Mouse (Mus musculus): ENCODE measurements at regions not wholly inside any gene's neighbourhood (a gene's known extent, or its start where the extent isn't known, plus 50 kb on each side); places are given as distances from the start of the nearest gene placed in this dataset.

GRCm38 (mm10) chr9:60988113-60988512 is 193.8 kb downstream of the Uaca start:
- Histone ChIP-seq H3K36me3 (ENCODE audit: control insufficient read depth, insufficient read depth, low read length) (no peaks in the 10 kb centered on the region), H3K27me3 (ENCODE audit: control insufficient read depth, insufficient read depth, low read length) (no peaks in the 10 kb centered on the region), H3K4me3 (ENCODE audit: low read depth, low read length) (no peak overlapping the region), H3K27ac (ENCODE audit: low read depth, low read length) (no peak overlapping the region), H3K4me1 (ENCODE audit: control insufficient read depth, insufficient read depth, low read length) (peaks cover 3% of the 10 kb centered on the region), H3K4me2 (no peak overlapping the region), H3K9me3 (replicated peaks; ENCODE audit: control insufficient read depth, low read length) (no peaks in the 10 kb centered on the region), H3K9ac (ENCODE audit: low read depth, low read length) (no peak overlapping the region)
- WGBS (ENCODE audit: insufficient replicate concordance), result 46% methylated on average over 4 of the region's 4 CpGs
- ATAC-seq (replicated peaks; ENCODE audit: insufficient number of reproducible peaks, low FRiP score, low TSS enrichment), result no peak

DNA sequence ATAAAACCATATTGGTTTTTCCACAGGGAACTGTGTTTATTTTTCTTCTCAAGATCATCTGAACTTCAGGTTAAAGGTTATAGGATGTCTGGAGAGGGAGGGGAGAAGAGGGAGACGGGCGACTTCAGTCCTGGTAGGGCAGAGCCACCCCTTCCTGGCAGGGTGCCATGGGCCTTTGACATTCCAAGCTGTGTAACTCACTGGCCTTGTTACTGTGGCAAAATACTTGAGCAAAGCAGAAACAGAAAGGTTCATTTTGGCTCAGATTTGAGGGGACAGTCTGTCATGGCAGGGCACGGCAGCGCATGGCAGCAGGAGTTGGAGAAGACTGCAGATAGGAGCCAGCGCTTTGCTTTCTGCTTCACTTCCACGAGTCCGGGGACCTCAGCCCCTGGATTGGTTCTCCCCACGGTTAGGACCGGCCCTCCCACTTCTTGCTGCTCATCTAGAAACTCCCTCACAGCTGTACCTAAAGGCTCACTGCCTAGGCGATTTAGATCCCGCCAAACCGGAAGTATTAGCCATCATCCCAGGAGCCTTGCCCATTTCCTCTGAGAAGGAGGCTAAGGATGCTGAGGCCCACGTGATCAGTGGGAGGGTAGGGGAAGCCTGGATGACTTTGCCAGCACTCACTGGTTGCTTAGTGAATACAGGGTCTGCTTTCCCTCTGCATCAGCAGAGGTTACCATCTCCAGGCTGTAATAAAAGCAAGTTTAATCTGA is 195.5 kb downstream of the Uaca start:
- WGBS (ENCODE audit: insufficient replicate concordance), result 34% methylated on average over 13 of the region's 13 CpGs
- H3K36me3 ChIP-seq (ENCODE audit: control insufficient read depth, insufficient read depth, low read length), result no peaks in the 10 kb centered on the region
- H3K27me3 ChIP-seq (ENCODE audit: control insufficient read depth, insufficient read depth, low read length), result no peaks in the 10 kb centered on the region
- H3K4me1 ChIP-seq (ENCODE audit: control insufficient read depth, insufficient read depth, low read length), result peaks cover 3% of the 10 kb centered on the region
- no peak overlapping the region for H3K27ac ChIP-seq (ENCODE audit: low read depth, low read length)
- no peak overlapping the region for H3K9ac ChIP-seq (ENCODE audit: low read depth, low read length)
- peak overlapping the region; percentile 17; the same call in 1 of the 2 replicates for H3K4me2 ChIP-seq
- no peak overlapping the region for H3K4me3 ChIP-seq (ENCODE audit: low read depth, low read length)
- H3K9me3 ChIP-seq (replicated peaks; ENCODE audit: control insufficient read depth, low read length), result no peaks in the 10 kb centered on the region
- ATAC-seq (replicated peaks; ENCODE audit: insufficient number of reproducible peaks, low FRiP score, low TSS enrichment), result no peak

GRCm38 (mm10) chr9:60991509-60991908 is 197.2 kb downstream of the Uaca start:
- no peak for ATAC-seq (replicated peaks; ENCODE audit: insufficient number of reproducible peaks, low FRiP score, low TSS enrichment)
- Histone ChIP-seq H3K9me3 (replicated peaks; ENCODE audit: control insufficient read depth, low read length) (no peaks in the 10 kb centered on the region), H3K4me3 (ENCODE audit: low read depth, low read length) (no peak overlapping the region), H3K9ac (ENCODE audit: low read depth, low read length) (no peak overlapping the region), H3K4me1 (ENCODE audit: control insufficient read depth, insufficient read depth, low read length) (peaks cover 8% of the 10 kb centered on the region), H3K36me3 (ENCODE audit: control insufficient read depth, insufficient read depth, low read length) (no peaks in the 10 kb centered on the region), H3K4me2 (no peak overlapping the region), H3K27ac (ENCODE audit: low read depth, low read length) (no peak overlapping the region), H3K27me3 (ENCODE audit: control insufficient read depth, insufficient read depth, low read length) (peaks cover 2% of the 10 kb centered on the region; the same call in 1 of the 2 replicates)
- 54% methylated on average over 5 of the region's 5 CpGs for WGBS (ENCODE audit: insufficient replicate concordance)

- H3K4me2 ChIP-seq, result no peak overlapping the region
- ATAC-seq (replicated peaks; ENCODE audit: insufficient number of reproducible peaks, low FRiP score, low TSS enrichment), result no peak
Measured at GRCm38 (mm10) chr9:60993661-60994060, 199.3 kb downstream of the Uaca start.

GRCm38 (mm10) chr9:60995096-60995495 is 200.8 kb downstream of the Uaca start:
- no peak overlapping the region for H3K27ac ChIP-seq (ENCODE audit: low read depth, low read length)
- H3K9me3 ChIP-seq (replicated peaks; ENCODE audit: control insufficient read depth, low read length), result no peaks in the 10 kb centered on the region
- H3K4me3 ChIP-seq (ENCODE audit: low read depth, low read length), result no peak overlapping the region
- no peak overlapping the region for H3K4me2 ChIP-seq
- peaks cover 5% of the 10 kb centered on the region for H3K4me1 ChIP-seq (ENCODE audit: control insufficient read depth, insufficient read depth, low read length)
- no peak overlapping the region for H3K9ac ChIP-seq (ENCODE audit: low read depth, low read length)
- H3K36me3 ChIP-seq (ENCODE audit: control insufficient read depth, insufficient read depth, low read length), result no peaks in the 10 kb centered on the region
- peaks cover 5% of the 10 kb centered on the region; the same call in 1 of the 2 replicates for H3K27me3 ChIP-seq (ENCODE audit: control insufficient read depth, insufficient read depth, low read length)
- WGBS (ENCODE audit: insufficient replicate concordance), result 43% methylated on average over 6 of the region's 6 CpGs
- no peak for ATAC-seq (replicated peaks; ENCODE audit: insufficient number of reproducible peaks, low FRiP score, low TSS enrichment)

More at GRCm38 (mm10) chr9:60993661-60994060, 199.3 kb downstream of the Uaca start:
- no peaks in the 10 kb centered on the region for H3K36me3 ChIP-seq (ENCODE audit: control insufficient read depth, insufficient read depth, low read length)
- peaks cover 8% of the 10 kb centered on the region for H3K4me1 ChIP-seq (ENCODE audit: control insufficient read depth, insufficient read depth, low read length)
- peaks cover 5% of the 10 kb centered on the region; the same call in 1 of the 2 replicates for H3K27me3 ChIP-seq (ENCODE audit: control insufficient read depth, insufficient read depth, low read length)
- no peaks in the 10 kb centered on the region for H3K9me3 ChIP-seq (replicated peaks; ENCODE audit: control insufficient read depth, low read length)
- H3K4me3 ChIP-seq (ENCODE audit: low read depth, low read length), result no peak overlapping the region
- H3K9ac ChIP-seq (ENCODE audit: low read depth, low read length), result no peak overlapping the region
- 80% methylated on average over 8 of the region's 8 CpGs for WGBS (ENCODE audit: insufficient replicate concordance)
- no peak overlapping the region for H3K27ac ChIP-seq (ENCODE audit: low read depth, low read length)

- WGBS (ENCODE audit: insufficient replicate concordance), result 75% methylated on average over 3 of the region's 3 CpGs
Measured at GRCm38 (mm10) chr9:60998086-60998785, 203.9 kb downstream of the Uaca start.

DNA sequence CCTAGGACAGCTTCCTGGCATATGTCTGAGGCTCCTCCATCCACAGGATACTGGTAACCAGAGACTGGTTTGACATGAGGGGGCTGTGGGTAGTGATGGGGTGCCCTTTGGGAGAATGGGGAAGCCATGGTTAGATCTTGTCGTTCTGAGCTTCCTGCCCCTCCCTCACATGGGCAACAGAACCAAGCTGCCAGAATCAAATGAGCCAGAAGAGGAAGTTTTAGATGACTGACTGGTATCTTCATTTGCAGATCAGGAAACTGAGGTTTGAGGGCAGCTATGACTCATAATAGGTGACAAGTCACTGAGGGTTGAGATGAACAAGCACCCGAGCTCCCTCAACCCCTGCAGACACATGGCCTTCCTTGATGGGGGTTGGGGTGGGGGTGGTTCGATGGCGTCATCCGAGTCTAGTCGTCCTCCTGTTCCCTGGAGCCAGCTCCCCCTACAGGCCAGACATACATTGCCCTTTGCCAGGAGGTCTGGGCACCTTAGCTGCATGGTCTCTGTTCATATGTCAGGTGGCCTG is 204.7 kb downstream of the Uaca start:
- WGBS (ENCODE audit: insufficient replicate concordance), result 41% methylated on average over 6 of the region's 6 CpGs
- no peak for ATAC-seq (replicated peaks; ENCODE audit: insufficient number of reproducible peaks, low FRiP score, low TSS enrichment)
- Histone ChIP-seq H3K36me3 (ENCODE audit: control insufficient read depth, insufficient read depth, low read length) (no peaks in the 10 kb centered on the region), H3K4me3 (ENCODE audit: low read depth, low read length) (no peak overlapping the region), H3K4me1 (ENCODE audit: control insufficient read depth, insufficient read depth, low read length) (peaks cover 5% of the 10 kb centered on the region), H3K9me3 (replicated peaks; ENCODE audit: control insufficient read depth, low read length) (no peaks in the 10 kb centered on the region), H3K27me3 (ENCODE audit: control insufficient read depth, insufficient read depth, low read length) (peaks cover 5% of the 10 kb centered on the region; the same call in 1 of the 2 replicates), H3K9ac (ENCODE audit: low read depth, low read length) (no peak overlapping the region), H3K27ac (ENCODE audit: low read depth, low read length) (no peak overlapping the region), H3K4me2 (no peak overlapping the region)

More at GRCm38 (mm10) chr9:60998086-60998785, 203.9 kb downstream of the Uaca start:
- Histone ChIP-seq H3K27me3 (ENCODE audit: control insufficient read depth, insufficient read depth, low read length) (peaks cover 5% of the 10 kb centered on the region; the same call in 1 of the 2 replicates), H3K9ac (ENCODE audit: low read depth, low read length) (no peak overlapping the region), H3K9me3 (replicated peaks; ENCODE audit: control insufficient read depth, low read length) (no peaks in the 10 kb centered on the region), H3K4me2 (no peak overlapping the region), H3K36me3 (ENCODE audit: control insufficient read depth, insufficient read depth, low read length) (no peaks in the 10 kb centered on the region), H3K4me3 (ENCODE audit: low read depth, low read length) (no peak overlapping the region), H3K27ac (ENCODE audit: low read depth, low read length) (no peak overlapping the region), H3K4me1 (ENCODE audit: control insufficient read depth, insufficient read depth, low read length) (peaks cover 5% of the 10 kb centered on the region)
- no peak for ATAC-seq (replicated peaks; ENCODE audit: insufficient number of reproducible peaks, low FRiP score, low TSS enrichment)

GRCm38 (mm10) chr9:61000232-61000631 is 205.9 kb downstream of the Uaca start:
- Histone ChIP-seq H3K4me1 (ENCODE audit: control insufficient read depth, insufficient read depth, low read length) (peaks cover 3% of the 10 kb centered on the region), H3K4me2 (no peak overlapping the region), H3K9me3 (replicated peaks; ENCODE audit: control insufficient read depth, low read length) (no peaks in the 10 kb centered on the region), H3K27me3 (ENCODE audit: control insufficient read depth, insufficient read depth, low read length) (peaks cover 7% of the 10 kb centered on the region; the same call in 1 of the 2 replicates), H3K9ac (ENCODE audit: low read depth, low read length) (no peak overlapping the region), H3K27ac (ENCODE audit: low read depth, low read length) (no peak overlapping the region), H3K36me3 (ENCODE audit: control insufficient read depth, insufficient read depth, low read length) (no peaks in the 10 kb centered on the region), H3K4me3 (ENCODE audit: low read depth, low read length) (no peak overlapping the region)
- no peak for ATAC-seq (replicated peaks; ENCODE audit: insufficient number of reproducible peaks, low FRiP score, low TSS enrichment)
- WGBS (ENCODE audit: insufficient replicate concordance), result 86% methylated on average over 11 of the region's 11 CpGs

Data from heart, embryonic 11.5 days (tissue).